Mouse (Mus musculus) intestine, embryonic 16.5 days (tissue): Measurements from ENCODE around the gene Lyrm4. TPM values are rescaled to one million over a fixed set of nuclear protein-coding genes. Genes with fewer than 3 reads are reported as not detected.

Experiments used
- ATAC-seq: fragments of 200-750 bp; cut with Nextera tagmentation; 2 replicates; pipeline ENCODE4 v1.8.0; 2017; ENCODE audit warnings: moderate TSS enrichment, moderate library complexity
- H3K27ac ChIP-seq: fragments of 300-500 bp; sonication (generic); 2 replicates; pipeline ENCODE4 v1.5.1; 2014; ENCODE audit warnings: mild to moderate bottlenecking, low read length
- H3K27me3 ChIP-seq: fragments of 300-500 bp; sonication (generic); replicated peaks from 2 replicates; pipeline ENCODE4 v1.6.1; 2014; ENCODE audit warnings: low read length, control low read depth, mixed read lengths; ENCODE audit not compliant: control insufficient read depth, insufficient read depth
- H3K36me3 ChIP-seq: fragments of 300-500 bp; sonication (generic); 2 replicates; pipeline ENCODE4 v1.6.1; 2014; ENCODE audit warnings: low read length, control low read depth; ENCODE audit not compliant: control insufficient read depth, insufficient read depth
- H3K4me1 ChIP-seq: fragments of 300-500 bp; sonication (generic); 2 replicates; pipeline ENCODE4 v1.6.1; 2014; ENCODE audit warnings: low read length, control low read depth, mixed read lengths; ENCODE audit not compliant: control insufficient read depth, insufficient read depth
- H3K4me2 ChIP-seq: fragments of 300-500 bp; sonication (generic); 2 replicates; pipeline ENCODE4 v1.6.1; 2014; ENCODE audit warnings: low read depth, low read length, control low read depth
- H3K4me3 ChIP-seq: fragments of 300-500 bp; sonication (generic); 2 replicates; pipeline ENCODE4 v1.5.1; 2014; ENCODE audit warnings: mild to moderate bottlenecking, low read length
- H3K9ac ChIP-seq: fragments of 300-500 bp; sonication (generic); 2 replicates; pipeline ENCODE4 v1.6.1; 2014; ENCODE audit warnings: low read depth, low read length
- H3K9me3 ChIP-seq: fragments of 300-500 bp; sonication (generic); 2 replicates; pipeline ENCODE4 v1.6.1; 2016; ENCODE audit warnings: low read length, control low read depth; ENCODE audit not compliant: control insufficient read depth
- WGBS: fragments of 180-500 bp; shearing (Covaris S2); extraction: QIAGEN DNeasy Blood & Tissue Kit; methylation state at CpG from one replicate; pipeline ENCODE4 v1.1.7; 2014; 5-methylcytosine and 5-hydroxymethylcytosine counted together
- polyA plus RNA-seq: library from polyadenylated mRNA; unstranded; fragments of >200 nt; fragmentation: Nextera tagmentation; extraction: Ambion mirVana; gene quantifications from 2 replicates; pipeline ENCODE4 v1.2.1, GENCODE M21; 2015

Gene Lyrm4
- polyA plus RNA-seq, 1 experiment from 2014 or later: 22.9 TPM

DNA sequence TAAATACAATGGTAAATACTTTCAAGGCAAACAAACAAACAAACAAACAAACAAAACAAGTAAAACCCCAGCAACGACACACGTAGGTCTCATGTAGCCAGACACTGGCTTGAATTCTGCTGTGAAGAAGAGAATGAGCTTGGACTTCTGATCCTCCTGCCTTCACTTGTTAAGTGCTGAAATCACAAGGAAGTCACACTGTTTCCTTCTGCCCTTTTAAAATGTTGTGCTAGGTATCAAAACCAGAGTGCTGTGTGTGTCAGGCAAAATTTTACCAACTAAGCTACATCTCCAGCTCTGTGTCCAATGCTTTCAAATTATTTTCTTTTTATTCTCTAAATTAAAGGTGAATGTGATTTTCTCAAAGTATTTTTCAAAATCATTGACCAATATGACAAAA lies 6.0 kb downstream of the Lyrm4 start:
- no peak overlapping the region for H3K27ac ChIP-seq
- H3K9ac ChIP-seq: no peak overlapping the region
- 88% methylated on average over 2 of the region's 2 CpGs for WGBS
- H3K9me3 ChIP-seq: no peaks in the 10 kb centered on the region
- H3K4me1 ChIP-seq: no peaks in the 10 kb centered on the region
- ATAC-seq: no peak
- no peaks in the 10 kb centered on the region for H3K27me3 ChIP-seq
- H3K36me3 ChIP-seq: no peaks in the 10 kb centered on the region
- H3K4me3 ChIP-seq: no peak overlapping the region
- H3K4me2 ChIP-seq: no peak overlapping the region

DNA sequence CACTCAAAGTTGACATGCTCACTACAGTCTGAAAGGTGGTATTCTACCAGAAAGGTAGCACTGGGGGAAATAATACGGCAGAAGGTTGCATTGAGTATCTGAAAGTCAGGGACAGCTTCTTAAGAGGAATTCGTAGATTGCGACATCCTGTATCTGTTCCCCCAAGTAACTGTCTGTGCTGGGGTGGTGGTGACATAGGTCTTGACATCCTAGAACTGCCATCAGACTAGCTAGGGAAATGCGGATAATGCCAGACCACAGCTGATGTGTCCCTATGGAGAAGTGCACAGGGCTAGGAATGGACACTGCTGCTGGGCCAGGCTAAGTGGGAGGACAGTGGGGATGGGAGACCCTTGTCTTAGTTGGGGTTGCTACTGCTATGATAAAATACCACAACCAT lies 8.8 kb downstream of the Lyrm4 start:
- H3K27ac ChIP-seq: no peak overlapping the region
- no peak for ATAC-seq
- H3K9ac ChIP-seq: no peak overlapping the region
- no peak overlapping the region for H3K4me2 ChIP-seq
- H3K4me1 ChIP-seq: no peaks in the 10 kb centered on the region
- no peak overlapping the region for H3K4me3 ChIP-seq
- WGBS: 91% methylated on average over 4 of the region's 4 CpGs
- H3K9me3 ChIP-seq: no peaks in the 10 kb centered on the region
- H3K36me3 ChIP-seq: no peaks in the 10 kb centered on the region
- no peaks in the 10 kb centered on the region for H3K27me3 ChIP-seq

DNA sequence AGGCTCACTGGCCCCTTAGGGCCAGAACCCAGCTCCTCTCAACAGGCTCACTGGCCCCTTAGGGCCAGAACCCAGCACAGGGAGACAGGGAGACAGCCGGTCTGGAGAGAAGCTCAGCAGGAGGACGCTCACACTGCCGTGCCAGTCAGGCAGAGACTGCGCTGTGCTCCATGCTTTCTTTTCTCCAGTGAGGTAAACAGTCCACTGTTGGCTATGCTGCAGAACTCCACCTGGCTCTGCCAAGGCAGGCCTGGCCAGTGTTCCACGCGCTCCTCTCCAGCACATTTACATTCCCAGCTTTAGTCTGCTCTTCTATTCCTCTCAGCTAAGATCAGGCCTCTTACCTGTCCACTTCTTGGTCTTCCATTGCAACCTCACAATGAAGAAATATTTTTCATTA lies 11.7 kb downstream of the Lyrm4 start:
- Histone ChIP-seq H3K4me2 (no peak overlapping the region), H3K4me1 (no peaks in the 10 kb centered on the region), H3K9ac (no peak overlapping the region), H3K27me3 (no peaks in the 10 kb centered on the region), H3K9me3 (no peaks in the 10 kb centered on the region), H3K27ac (no peak overlapping the region), H3K36me3 (no peaks in the 10 kb centered on the region), H3K4me3 (no peak overlapping the region)
- ATAC-seq: no peak
- WGBS: 59% methylated on average over 6 of the region's 6 CpGs

DNA sequence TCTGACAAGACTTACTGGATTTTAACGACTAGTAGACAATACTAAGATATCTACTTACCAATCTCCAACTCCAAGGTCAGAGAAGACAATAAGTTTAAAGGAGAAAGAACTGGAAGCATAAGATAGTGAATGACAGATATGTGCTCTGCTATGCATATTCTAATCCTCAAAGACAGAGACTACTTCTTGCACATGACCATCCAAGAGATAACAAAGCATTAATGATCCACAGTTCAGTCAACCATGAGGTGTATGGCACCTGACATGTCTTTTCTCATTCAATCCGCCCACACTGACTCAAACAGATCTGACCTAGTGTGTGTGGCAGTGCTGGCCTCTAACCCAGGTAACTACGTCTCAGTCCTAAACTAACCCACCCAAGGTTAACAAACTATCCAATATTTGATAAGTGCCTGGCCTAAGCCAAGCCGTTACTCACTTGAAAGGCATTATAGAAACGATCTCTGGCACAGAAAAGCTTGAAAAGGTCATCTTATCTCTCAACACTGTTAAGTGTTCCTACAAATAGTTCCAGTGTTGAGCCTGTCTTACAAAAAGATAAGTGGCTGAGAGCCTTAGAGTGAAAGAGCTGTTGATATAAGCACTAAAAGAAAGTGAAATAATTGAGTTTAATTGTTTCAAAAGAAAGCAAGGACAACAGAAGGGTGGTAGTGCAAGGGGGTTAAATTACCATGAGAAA lies 20.5 kb downstream of the Lyrm4 start:
- Histone ChIP-seq H3K9me3 (no peaks in the 10 kb centered on the region), H3K27ac (no peak overlapping the region), H3K27me3 (no peaks in the 10 kb centered on the region), H3K9ac (no peak overlapping the region), H3K4me2 (no peak overlapping the region), H3K4me3 (no peak overlapping the region), H3K36me3 (no peaks in the 10 kb centered on the region), H3K4me1 (no peaks in the 10 kb centered on the region)
- WGBS: 62% methylated on average over 5 of the region's 5 CpGs
- no peak for ATAC-seq

DNA sequence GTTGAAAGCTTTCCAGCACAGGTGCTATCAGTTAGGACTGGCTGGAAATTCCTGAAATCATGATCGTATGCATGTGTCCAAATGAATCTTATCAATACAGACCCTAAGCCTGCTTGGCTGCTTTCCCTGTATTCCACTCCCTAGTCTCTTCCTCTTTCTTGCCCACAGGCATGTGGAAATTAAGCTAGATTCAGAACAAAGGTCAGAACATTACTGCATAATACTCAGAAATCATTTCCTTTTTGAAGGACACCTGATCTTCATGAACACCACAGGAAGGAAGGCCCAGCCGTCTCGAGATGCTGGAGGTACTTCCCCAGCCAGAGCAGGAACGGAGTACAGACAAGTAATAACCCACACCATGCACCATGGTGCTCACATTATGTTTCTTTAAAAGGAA lies 29.2 kb downstream of the Lyrm4 start:
- Histone ChIP-seq H3K9me3 (no peaks in the 10 kb centered on the region), H3K4me2 (no peak overlapping the region), H3K36me3 (no peaks in the 10 kb centered on the region), H3K4me3 (no peak overlapping the region), H3K4me1 (peaks cover 4% of the 10 kb centered on the region; the same call in 1 of the 2 replicates), H3K27me3 (no peaks in the 10 kb centered on the region), H3K9ac (no peak overlapping the region), H3K27ac (no peak overlapping the region)
- 0 out of 2 replicates have a peak, but pooled peaks have one; percentile 13 for ATAC-seq
- 61% methylated on average over 4 of the region's 4 CpGs for WGBS

DNA sequence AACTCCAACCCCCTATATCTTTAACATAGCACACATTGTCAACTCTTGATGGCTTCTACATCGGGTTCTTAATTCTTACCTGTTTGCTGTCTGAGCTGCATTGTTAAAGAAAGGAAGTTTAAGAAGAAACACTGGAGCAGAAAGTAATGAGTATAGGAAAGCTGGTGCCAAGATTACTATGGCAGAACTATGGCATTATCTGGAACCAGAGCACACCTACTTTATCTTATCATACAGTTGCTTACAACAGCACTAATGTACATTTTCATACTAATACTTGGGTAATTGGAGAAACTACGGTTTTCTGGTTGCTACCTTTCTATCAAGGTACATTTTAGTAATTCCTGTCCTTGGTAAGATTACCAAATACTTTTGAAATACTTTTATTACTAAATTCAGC lies 29.9 kb downstream of the Lyrm4 start:
- H3K4me3 ChIP-seq: no peak overlapping the region
- H3K4me1 ChIP-seq: peaks cover 4% of the 10 kb centered on the region; the same call in 1 of the 2 replicates
- ATAC-seq: no peak
- no peaks in the 10 kb centered on the region for H3K9me3 ChIP-seq
- 86% methylated on average over 2 of the region's 2 CpGs for WGBS
- H3K4me2 ChIP-seq: no peak overlapping the region
- H3K9ac ChIP-seq: no peak overlapping the region
- no peaks in the 10 kb centered on the region for H3K36me3 ChIP-seq
- H3K27ac ChIP-seq: no peak overlapping the region
- H3K27me3 ChIP-seq: no peaks in the 10 kb centered on the region

DNA sequence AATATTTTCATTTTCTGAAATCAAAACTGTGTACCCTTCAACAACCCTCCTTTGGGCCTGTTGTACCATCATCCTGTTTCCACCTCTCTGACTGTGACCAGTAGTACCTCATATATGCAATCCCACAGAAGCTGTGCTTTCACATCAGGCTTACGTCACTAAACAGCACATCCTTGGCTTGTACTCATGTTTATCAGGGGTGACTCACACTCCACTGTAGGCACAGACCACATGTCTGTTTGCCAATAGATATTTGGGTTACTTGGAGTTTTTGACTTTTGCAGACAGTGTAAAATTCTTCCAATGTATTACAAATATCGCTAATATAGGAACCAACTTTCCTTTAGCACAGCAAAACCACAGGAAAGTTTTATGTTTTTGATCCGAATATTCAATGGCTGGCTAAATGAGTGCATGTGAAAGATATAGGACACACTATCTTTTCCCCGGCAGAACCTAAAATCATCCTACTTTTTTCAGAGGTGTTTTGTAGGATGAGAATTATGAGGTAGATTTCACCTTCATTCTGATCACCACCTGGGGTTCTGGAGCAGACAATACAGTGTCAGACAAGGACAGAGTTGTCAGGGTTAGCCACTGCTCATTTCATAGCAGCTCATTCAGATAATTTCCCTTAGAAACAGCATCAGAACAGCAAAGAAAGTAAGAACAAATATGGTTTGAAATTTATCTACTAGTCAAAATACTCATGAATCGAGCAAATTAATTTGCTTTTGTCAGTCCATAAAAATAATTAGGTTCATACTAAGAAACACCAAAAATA lies 30.5 kb downstream of the Lyrm4 start:
- ATAC-seq: peak; percentile 66
- Histone ChIP-seq H3K9ac (no peak overlapping the region), H3K36me3 (no peaks in the 10 kb centered on the region), H3K9me3 (no peaks in the 10 kb centered on the region), H3K4me2 (no peak overlapping the region), H3K27ac (no peak overlapping the region), H3K4me3 (no peak overlapping the region), H3K4me1 (peaks cover 4% of the 10 kb centered on the region; the same call in 1 of the 2 replicates), H3K27me3 (no peaks in the 10 kb centered on the region)
- WGBS: 87% methylated on average over 5 of the region's 5 CpGs

DNA sequence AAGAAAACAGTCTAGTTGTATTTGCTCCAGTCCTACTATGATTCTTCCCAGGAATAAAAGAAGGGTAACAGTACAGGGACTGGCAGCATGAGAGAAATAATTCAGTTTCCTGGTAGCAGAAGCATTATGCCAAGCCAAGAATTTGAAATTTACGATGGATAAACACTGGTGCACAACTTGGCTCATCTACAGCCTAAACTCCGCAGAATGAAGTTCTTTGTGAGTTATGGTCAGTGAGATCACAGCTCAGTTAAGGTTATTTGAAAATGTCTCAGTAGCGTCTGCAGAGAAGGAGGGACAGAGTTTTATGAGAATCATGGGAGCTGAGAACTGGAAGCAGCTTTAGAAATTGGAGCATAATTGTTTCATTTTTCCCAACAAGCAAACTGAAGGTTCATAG lies 31.4 kb downstream of the Lyrm4 start:
- no peaks in the 10 kb centered on the region for H3K9me3 ChIP-seq
- peaks cover 4% of the 10 kb centered on the region; the same call in 1 of the 2 replicates for H3K4me1 ChIP-seq
- no peaks in the 10 kb centered on the region for H3K27me3 ChIP-seq
- H3K4me2 ChIP-seq: no peak overlapping the region
- no peak overlapping the region for H3K4me3 ChIP-seq
- ATAC-seq: no peak
- 48% methylated on average over 3 of the region's 3 CpGs for WGBS
- H3K9ac ChIP-seq: no peak overlapping the region
- no peaks in the 10 kb centered on the region for H3K36me3 ChIP-seq
- H3K27ac ChIP-seq: no peak overlapping the region

DNA sequence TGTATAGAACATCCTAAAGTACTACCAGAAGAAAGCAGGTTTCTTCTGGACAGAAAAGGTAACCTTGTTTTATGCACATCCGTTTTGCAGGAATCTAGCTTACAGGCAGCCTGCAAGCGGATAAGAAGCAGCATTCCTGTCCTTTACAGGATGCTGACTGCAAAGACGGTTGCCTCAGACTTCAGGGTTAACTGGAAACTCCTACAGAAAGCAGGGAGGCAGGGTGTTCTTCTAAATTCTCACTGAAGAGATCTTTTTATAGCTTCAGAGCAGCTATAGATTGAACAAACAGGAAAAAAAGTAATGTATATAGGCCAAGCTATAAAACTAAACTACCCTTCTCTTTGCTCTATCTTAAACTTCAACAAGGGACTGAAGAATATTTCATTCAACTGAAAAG lies 32.6 kb downstream of the Lyrm4 start:
- ATAC-seq: no peak
- Histone ChIP-seq H3K4me1 (peaks cover 4% of the 10 kb centered on the region; the same call in 1 of the 2 replicates), H3K9me3 (no peaks in the 10 kb centered on the region), H3K9ac (no peak overlapping the region), H3K27me3 (no peaks in the 10 kb centered on the region), H3K4me2 (no peak overlapping the region), H3K4me3 (no peak overlapping the region), H3K27ac (no peak overlapping the region), H3K36me3 (no peaks in the 10 kb centered on the region)
- 82% methylated on average over 3 of the region's 3 CpGs for WGBS
